Mouse (Mus musculus) fat pad, adult 2 months (tissue): ENCODE results near the gene Atp1b2.
A peak's percentile ranks its signal among the peaks of the same experiment; 100 is the strongest.

Source experiments
- DNase-seq: peaks from one replicate; pipeline ENCODE4 v3.0.0-alpha.2; 2011; ENCODE audit warnings: low read depth, low spot score; ENCODE audit errors: extremely low read depth

The Atp1b2 gene

GRCm38 (mm10) chr11:69608525-69608924, 2.8 kb upstream of the Atp1b2 start:
- no peak for DNase-seq

GRCm38 (mm10) chr11:69606832-69607231, 1.1 kb upstream of the Atp1b2 start:
- no peak for DNase-seq

GRCm38 (mm10) chr11:69606491-69606795, 701 bp upstream of the Atp1b2 start:
- no peak for DNase-seq

- no peak for DNase-seq
Measured at GRCm38 (mm10) chr11:69604795-69605664, 712 bp downstream of the Atp1b2 start.

- DNase-seq = no peak
Measured at GRCm38 (mm10) chr11:69604347-69604746, 1.4 kb downstream of the Atp1b2 start.

- DNase-seq = no peak
Measured at GRCm38 (mm10) chr11:69603516-69603915, 2.2 kb downstream of the Atp1b2 start.

- DNase-seq = no peak
Measured at GRCm38 (mm10) chr11:69601768-69602167, 4.0 kb downstream of the Atp1b2 start.

- DNase-seq = no peak
Measured at GRCm38 (mm10) chr11:69600098-69600497, 5.6 kb downstream of the Atp1b2 start.

- no peak for DNase-seq
Measured at GRCm38 (mm10) chr11:69599436-69599835, 6.3 kb downstream of the Atp1b2 start.

- no peak for DNase-seq
Measured at GRCm38 (mm10) chr11:69594853-69595252, 10.9 kb downstream of the Atp1b2 start.

GRCm38 (mm10) chr11:69592799-69593198, 12.9 kb downstream of the Atp1b2 start:
- DNase-seq = no peak

- no peak for DNase-seq
Measured at GRCm38 (mm10) chr11:69591899-69592637, 13.7 kb downstream of the Atp1b2 start.

- no peak for DNase-seq
Measured at GRCm38 (mm10) chr11:69591424-69591823, 14.3 kb downstream of the Atp1b2 start.

GRCm38 (mm10) chr11:69590622-69591021, 15.1 kb downstream of the Atp1b2 start:
- no peak for DNase-seq

GRCm38 (mm10) chr11:69589207-69589834, 16.4 kb downstream of the Atp1b2 start:
- no peak for DNase-seq

- DNase-seq = no peak
Measured at GRCm38 (mm10) chr11:69585718-69586325, 19.9 kb downstream of the Atp1b2 start.

GRCm38 (mm10) chr11:69584937-69585336, 20.8 kb downstream of the Atp1b2 start:
- DNase-seq = no peak

GRCm38 (mm10) chr11:69584008-69584407, 21.7 kb downstream of the Atp1b2 start:
- no peak for DNase-seq

- no peak for DNase-seq
Measured at GRCm38 (mm10) chr11:69582230-69582805, 23.4 kb downstream of the Atp1b2 start.

GRCm38 (mm10) chr11:69581814-69582213, 23.9 kb downstream of the Atp1b2 start:
- DNase-seq = no peak

- peak; percentile 64 for DNase-seq
Measured at GRCm38 (mm10) chr11:69581147-69581688, 24.5 kb downstream of the Atp1b2 start.
